Mouse (Mus musculus) brain, embryonic 14.5 days (tissue): Measurements from ENCODE around the gene Celsr2.

ENCODE experiments used
- CTCF ChIP-seq: fragments of 200-500 bp; IDR thresholded peaks from 2 replicates; pipeline ENCODE4 v1.5.1; 2012; ENCODE audit warnings: inconsistent platforms, mild to moderate bottlenecking, moderate library complexity, borderline replicate concordance; ENCODE audit not compliant: insufficient read depth, insufficient read length; ENCODE audit errors: extremely low read depth
- POLR2A ChIP-seq: fragments of 200-500 bp; IDR thresholded peaks from 2 replicates; pipeline ENCODE4 v1.6.1; 2012; ENCODE audit warnings: mild to moderate bottlenecking, inconsistent platforms, borderline replicate concordance; ENCODE audit not compliant: poor library complexity, insufficient read depth, insufficient read length, severe bottlenecking; ENCODE audit errors: extremely low read depth

GRCm38 (mm10) chr3:108360894-108361293 lies 54.5 kb downstream of the Celsr2 start:
- no peak for TF ChIP-seq CTCF
- TF ChIP-seq POLR2A: no peak
